Mouse (Mus musculus): ENCODE measurements around the gene Chrna4. TPM values are rescaled to one million over a fixed set of nuclear protein-coding genes. Genes with fewer than 3 reads are reported as not detected.

Chrna4 gene
- polyA plus RNA-seq, 1 experiment from 2014 or later, result 1.4 TPM

GRCm38 (mm10) chr2:181071706-181072402 lies 28.5 kb upstream of the Chrna4 start:
- H3K27me3 ChIP-seq (ENCODE audit: control insufficient read depth, insufficient read depth, low read depth, low read length), result no peaks in the 10 kb centered on the region; the same call in 1 of the 2 replicates
- H3K4me2 ChIP-seq (ENCODE audit: low read depth, low read length), result no peak overlapping the region
- 47% methylated on average over 7 of the region's 7 CpGs for WGBS (ENCODE audit: insufficient replicate concordance)
- no peak overlapping the region for H3K4me3 ChIP-seq (ENCODE audit: low read depth, low read length)
- no peaks in the 10 kb centered on the region for H3K4me1 ChIP-seq (ENCODE audit: control insufficient read depth, low read depth, low read length)
- ATAC-seq (ENCODE audit: low read depth), result peak; percentile 49; the same call in 1 of the 2 replicates
- no peak overlapping the region for H3K27ac ChIP-seq (ENCODE audit: low read length)
- no peak overlapping the region for H3K9ac ChIP-seq (ENCODE audit: low read depth, low read length)
- H3K36me3 ChIP-seq (ENCODE audit: control insufficient read depth, insufficient read depth), result no peaks in the 10 kb centered on the region
- no peaks in the 10 kb centered on the region for H3K9me3 ChIP-seq (replicated peaks; ENCODE audit: control insufficient read depth, low read length)

GRCm38 (mm10) chr2:181070136-181070535 lies 26.8 kb upstream of the Chrna4 start:
- H3K4me3 ChIP-seq (ENCODE audit: low read depth, low read length), result no peak overlapping the region
- 52% methylated on average over 7 of the region's 7 CpGs for WGBS (ENCODE audit: insufficient replicate concordance)
- no peak for ATAC-seq (ENCODE audit: low read depth)

GRCm38 (mm10) chr2:181068499-181068898 lies 25.2 kb upstream of the Chrna4 start:
- H3K27ac ChIP-seq (ENCODE audit: low read length), result no peak overlapping the region
- no peak overlapping the region for H3K4me3 ChIP-seq (ENCODE audit: low read depth, low read length)
- no peaks in the 10 kb centered on the region for H3K4me1 ChIP-seq (ENCODE audit: control insufficient read depth, low read depth, low read length)
- no peak overlapping the region for H3K4me2 ChIP-seq (ENCODE audit: low read depth, low read length)
- H3K9me3 ChIP-seq (replicated peaks; ENCODE audit: control insufficient read depth, low read length), result no peaks in the 10 kb centered on the region
- H3K27me3 ChIP-seq (ENCODE audit: control insufficient read depth, insufficient read depth, low read depth, low read length), result no peaks in the 10 kb centered on the region
- no peak overlapping the region for H3K9ac ChIP-seq (ENCODE audit: low read depth, low read length)
- no peaks in the 10 kb centered on the region for H3K36me3 ChIP-seq (ENCODE audit: control insufficient read depth, insufficient read depth)
- 65% methylated on average over 5 of the region's 5 CpGs for WGBS (ENCODE audit: insufficient replicate concordance)
- ATAC-seq (ENCODE audit: low read depth), result no peak

More at GRCm38 (mm10) chr2:181070136-181070535, 26.8 kb upstream of the Chrna4 start:
- H3K36me3 ChIP-seq (ENCODE audit: control insufficient read depth, insufficient read depth), result no peaks in the 10 kb centered on the region
- H3K9ac ChIP-seq (ENCODE audit: low read depth, low read length), result no peak overlapping the region
- H3K4me2 ChIP-seq (ENCODE audit: low read depth, low read length), result no peak overlapping the region
- no peaks in the 10 kb centered on the region; the same call in 1 of the 2 replicates for H3K27me3 ChIP-seq (ENCODE audit: control insufficient read depth, insufficient read depth, low read depth, low read length)
- H3K4me1 ChIP-seq (ENCODE audit: control insufficient read depth, low read depth, low read length), result no peaks in the 10 kb centered on the region
- no peak overlapping the region for H3K27ac ChIP-seq (ENCODE audit: low read length)
- no peaks in the 10 kb centered on the region for H3K9me3 ChIP-seq (replicated peaks; ENCODE audit: control insufficient read depth, low read length)

DNA sequence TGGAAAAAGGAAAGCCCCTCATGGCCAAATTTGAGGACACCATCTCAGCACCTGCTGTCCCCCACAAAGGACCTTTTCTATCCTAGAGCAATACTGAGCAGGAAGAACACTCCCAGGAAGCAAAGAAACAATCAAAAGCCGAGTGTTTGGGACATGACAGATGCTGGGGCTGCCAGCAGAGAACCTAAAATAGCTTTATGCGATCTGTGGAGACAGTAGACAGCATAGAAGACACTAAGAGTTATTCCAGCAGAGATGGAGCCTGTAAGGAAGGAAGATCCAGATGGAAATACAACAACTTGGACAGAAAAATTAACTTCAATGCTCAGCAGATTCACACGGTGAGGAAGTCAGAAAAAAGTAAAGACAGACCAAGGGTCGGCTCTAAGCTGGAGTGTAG lies 22.5 kb upstream of the Chrna4 start:
- Histone ChIP-seq H3K4me1 (ENCODE audit: control insufficient read depth, low read depth, low read length) (no peaks in the 10 kb centered on the region), H3K4me3 (ENCODE audit: low read depth, low read length) (no peak overlapping the region), H3K27me3 (ENCODE audit: control insufficient read depth, insufficient read depth, low read depth, low read length) (no peaks in the 10 kb centered on the region; the same call in 1 of the 2 replicates), H3K9me3 (replicated peaks; ENCODE audit: control insufficient read depth, low read length) (no peaks in the 10 kb centered on the region), H3K9ac (ENCODE audit: low read depth, low read length) (no peak overlapping the region), H3K4me2 (ENCODE audit: low read depth, low read length) (no peak overlapping the region), H3K36me3 (ENCODE audit: control insufficient read depth, insufficient read depth) (no peaks in the 10 kb centered on the region), H3K27ac (ENCODE audit: low read length) (no peak overlapping the region)
- no peak for ATAC-seq (ENCODE audit: low read depth)
- 31% methylated on average over 4 of the region's 4 CpGs for WGBS (ENCODE audit: insufficient replicate concordance)

GRCm38 (mm10) chr2:181060127-181060526 lies 16.8 kb upstream of the Chrna4 start:
- Histone ChIP-seq H3K36me3 (ENCODE audit: control insufficient read depth, insufficient read depth) (no peaks in the 10 kb centered on the region), H3K4me1 (ENCODE audit: control insufficient read depth, low read depth, low read length) (no peaks in the 10 kb centered on the region), H3K4me3 (ENCODE audit: low read depth, low read length) (no peak overlapping the region), H3K4me2 (ENCODE audit: low read depth, low read length) (no peak overlapping the region), H3K9ac (ENCODE audit: low read depth, low read length) (no peak overlapping the region), H3K27me3 (ENCODE audit: control insufficient read depth, insufficient read depth, low read depth, low read length) (no peaks in the 10 kb centered on the region; the same call in 1 of the 2 replicates), H3K9me3 (replicated peaks; ENCODE audit: control insufficient read depth, low read length) (no peaks in the 10 kb centered on the region), H3K27ac (ENCODE audit: low read length) (no peak overlapping the region)
- WGBS (ENCODE audit: insufficient replicate concordance), result 13% methylated on average over 5 of the region's 5 CpGs
- no peak for ATAC-seq (ENCODE audit: low read depth)

DNA sequence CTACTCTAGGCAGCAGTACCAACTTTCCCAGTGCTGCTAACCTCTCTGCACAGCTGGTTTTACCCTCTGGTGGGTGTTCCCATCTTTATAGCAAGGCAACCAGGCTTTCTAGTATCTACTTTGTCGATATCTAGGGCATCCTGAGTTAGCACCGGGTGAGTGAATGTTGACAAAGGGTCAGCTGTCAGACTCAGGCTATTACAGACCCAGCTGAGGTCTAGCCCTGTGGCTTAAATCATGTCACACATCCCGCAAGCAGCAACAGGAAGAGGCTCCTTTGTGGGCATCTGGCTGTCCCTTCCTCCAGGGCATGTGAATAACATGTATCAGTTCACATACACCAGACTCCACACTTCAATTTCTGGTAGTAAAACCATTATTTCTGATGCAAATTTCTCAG lies 14.8 kb upstream of the Chrna4 start:
- no peak for ATAC-seq (ENCODE audit: low read depth)
- 26% methylated on average over 3 of the region's 3 CpGs for WGBS (ENCODE audit: insufficient replicate concordance)
- Histone ChIP-seq H3K4me1 (ENCODE audit: control insufficient read depth, low read depth, low read length) (no peaks in the 10 kb centered on the region), H3K9ac (ENCODE audit: low read depth, low read length) (no peak overlapping the region), H3K27ac (ENCODE audit: low read length) (no peak overlapping the region), H3K4me2 (ENCODE audit: low read depth, low read length) (no peak overlapping the region), H3K4me3 (ENCODE audit: low read depth, low read length) (no peak overlapping the region), H3K27me3 (ENCODE audit: control insufficient read depth, insufficient read depth, low read depth, low read length) (no peaks in the 10 kb centered on the region; the same call in 1 of the 2 replicates), H3K9me3 (replicated peaks; ENCODE audit: control insufficient read depth, low read length) (no peaks in the 10 kb centered on the region), H3K36me3 (ENCODE audit: control insufficient read depth, insufficient read depth) (no peaks in the 10 kb centered on the region)

GRCm38 (mm10) chr2:181057341-181057740 lies 14.0 kb upstream of the Chrna4 start:
- Histone ChIP-seq H3K36me3 (ENCODE audit: control insufficient read depth, insufficient read depth) (no peaks in the 10 kb centered on the region), H3K4me1 (ENCODE audit: control insufficient read depth, low read depth, low read length) (no peaks in the 10 kb centered on the region), H3K9me3 (replicated peaks; ENCODE audit: control insufficient read depth, low read length) (no peaks in the 10 kb centered on the region), H3K4me3 (ENCODE audit: low read depth, low read length) (no peak overlapping the region), H3K27ac (ENCODE audit: low read length) (no peak overlapping the region), H3K9ac (ENCODE audit: low read depth, low read length) (no peak overlapping the region), H3K27me3 (ENCODE audit: control insufficient read depth, insufficient read depth, low read depth, low read length) (no peaks in the 10 kb centered on the region; the same call in 1 of the 2 replicates), H3K4me2 (ENCODE audit: low read depth, low read length) (no peak overlapping the region)
- ATAC-seq (ENCODE audit: low read depth), result no peak
- WGBS (ENCODE audit: insufficient replicate concordance), result 44% methylated on average over 8 of the region's 8 CpGs

GRCm38 (mm10) chr2:181052171-181052570 lies 8.8 kb upstream of the Chrna4 start:
- Histone ChIP-seq H3K27me3 (ENCODE audit: control insufficient read depth, insufficient read depth, low read depth, low read length) (no peaks in the 10 kb centered on the region), H3K4me3 (ENCODE audit: low read depth, low read length) (no peak overlapping the region), H3K4me2 (ENCODE audit: low read depth, low read length) (no peak overlapping the region), H3K9me3 (replicated peaks; ENCODE audit: control insufficient read depth, low read length) (no peaks in the 10 kb centered on the region), H3K36me3 (ENCODE audit: control insufficient read depth, insufficient read depth) (no peaks in the 10 kb centered on the region), H3K9ac (ENCODE audit: low read depth, low read length) (no peak overlapping the region), H3K27ac (ENCODE audit: low read length) (no peak overlapping the region), H3K4me1 (ENCODE audit: control insufficient read depth, low read depth, low read length) (no peaks in the 10 kb centered on the region)
- no peak for ATAC-seq (ENCODE audit: low read depth)
- 45% methylated on average over 1 of the region's 1 CpGs for WGBS (ENCODE audit: insufficient replicate concordance)

DNA sequence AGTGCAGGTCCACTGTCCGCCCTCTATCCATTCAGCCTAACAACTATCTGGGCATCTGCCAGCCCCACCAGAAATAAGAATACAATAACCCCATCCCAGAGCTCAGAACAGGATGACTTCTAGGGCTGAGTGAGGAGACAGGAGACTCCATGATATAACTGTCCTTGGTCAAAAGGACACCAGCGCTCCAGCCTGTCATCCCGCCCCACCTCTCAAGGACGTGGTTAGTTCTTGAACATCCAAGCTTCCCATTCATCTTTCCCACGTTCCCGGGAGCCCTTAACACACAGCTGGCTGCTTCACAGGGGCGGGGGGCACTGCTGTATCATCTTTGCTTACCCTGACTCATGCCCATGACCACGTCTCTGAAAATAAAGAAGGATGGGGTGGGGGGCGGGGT lies 5.6 kb upstream of the Chrna4 start:
- H3K9me3 ChIP-seq (replicated peaks; ENCODE audit: control insufficient read depth, low read length), result no peaks in the 10 kb centered on the region
- H3K27ac ChIP-seq (ENCODE audit: low read length), result no peak overlapping the region
- H3K27me3 ChIP-seq (ENCODE audit: control insufficient read depth, insufficient read depth, low read depth, low read length), result no peaks in the 10 kb centered on the region
- no peak overlapping the region for H3K9ac ChIP-seq (ENCODE audit: low read depth, low read length)
- ATAC-seq (ENCODE audit: low read depth), result no peak
- no peaks in the 10 kb centered on the region for H3K4me1 ChIP-seq (ENCODE audit: control insufficient read depth, low read depth, low read length)
- H3K4me3 ChIP-seq (ENCODE audit: low read depth, low read length), result no peak overlapping the region
- no peaks in the 10 kb centered on the region for H3K36me3 ChIP-seq (ENCODE audit: control insufficient read depth, insufficient read depth)
- no peak overlapping the region for H3K4me2 ChIP-seq (ENCODE audit: low read depth, low read length)
- 57% methylated on average over 9 of the region's 9 CpGs for WGBS (ENCODE audit: insufficient replicate concordance)

All from liver, embryonic 16.5 days (tissue).